Mouse (Mus musculus): ENCODE data around the gene Tmem161b.

GRCm38 (mm10) chr13:84285559-84285945 is 63.5 kb downstream of the Tmem161b start:
- TF ChIP-seq CTCF (conservative IDR thresholded peaks at IDR 0.05; ENCODE audit: low read length) (no peak), NANOG (IDR thresholded peaks at IDR 0.05; ENCODE audit: borderline replicate concordance, low read length) (no peak)
